Mouse (Mus musculus): ENCODE measurements at regions not wholly inside any gene's neighbourhood (a gene's known extent, or its start where the extent isn't known, plus 50 kb on each side); places are given as distances from the start of the nearest gene placed in this dataset.

DNA sequence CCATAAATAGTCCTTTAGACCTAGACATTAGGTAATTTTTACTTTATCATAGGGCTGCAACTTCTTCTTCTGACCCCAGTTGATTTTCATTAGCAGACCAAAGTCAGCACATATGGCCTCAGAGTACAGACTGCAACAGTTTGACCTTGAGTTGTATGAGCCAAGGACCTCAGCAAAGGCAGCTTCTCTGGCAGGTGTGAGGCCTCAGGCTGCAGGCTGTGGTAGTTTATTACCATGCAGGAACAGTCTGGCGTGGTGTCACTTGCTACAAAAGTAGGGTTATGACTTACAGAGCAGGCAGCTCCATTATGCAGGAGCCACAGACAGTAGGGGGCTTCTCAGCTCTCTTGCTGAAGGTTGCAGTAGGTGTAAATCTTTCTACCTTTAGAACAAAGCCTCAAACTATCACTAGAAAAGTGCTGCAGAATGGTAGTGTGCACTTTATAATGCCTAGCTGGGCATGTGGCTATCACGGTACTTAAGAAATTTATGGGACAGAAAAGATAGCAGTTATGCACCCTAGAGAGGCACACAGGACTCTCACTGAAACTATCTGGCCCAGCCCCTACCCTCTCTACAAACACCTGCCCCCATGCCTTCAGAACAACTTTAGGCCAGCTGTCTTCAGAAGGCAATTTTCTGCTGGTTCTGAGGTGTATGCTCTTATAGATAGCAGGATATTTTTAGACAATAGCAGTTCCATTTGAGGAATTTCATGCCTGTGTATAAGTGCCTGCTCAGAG is 215.7 kb downstream of the Il15 start:
- H3K9ac ChIP-seq, result no peak overlapping the region
- H3K27ac ChIP-seq, result no peak overlapping the region
- no peaks in the 10 kb centered on the region for H3K27me3 ChIP-seq
- H3K4me3 ChIP-seq, result no peak overlapping the region
- no peaks in the 10 kb centered on the region for H3K36me3 ChIP-seq (ENCODE audit: poor library complexity, severe bottlenecking)
- no peak overlapping the region for H3K4me2 ChIP-seq
- no peak for ATAC-seq
- WGBS, result 66% methylated on average over 2 of the region's 2 CpGs
- H3K9me3 ChIP-seq (replicated peaks), result no peaks in the 10 kb centered on the region
- H3K4me1 ChIP-seq, result no peaks in the 10 kb centered on the region

- Histone ChIP-seq H3K4me2 (no peak overlapping the region), H3K4me3 (no peak overlapping the region), H3K27me3 (no peaks in the 10 kb centered on the region)
Measured at GRCm38 (mm10) chr8:82184022-82184421, 219.0 kb downstream of the Il15 start.

More at GRCm38 (mm10) chr8:82184022-82184421, 219.0 kb downstream of the Il15 start:
- no peaks in the 10 kb centered on the region for H3K4me1 ChIP-seq
- H3K9ac ChIP-seq, result no peak overlapping the region
- H3K27ac ChIP-seq, result no peak overlapping the region
- ATAC-seq, result no peak
- H3K36me3 ChIP-seq (ENCODE audit: poor library complexity, severe bottlenecking), result no peaks in the 10 kb centered on the region
- H3K9me3 ChIP-seq (replicated peaks), result no peaks in the 10 kb centered on the region
